Mouse (Mus musculus) ES-Bruce4 (cell line): ENCODE measurements around the gene Mrpl40.

ENCODE experiments used
- CTCF ChIP-seq: IDR thresholded peaks from one replicate; pipeline ENCODE4 v1.8.1; 2011; ENCODE audit warnings: low read depth, low read length
- EP300 ChIP-seq: IDR thresholded peaks from 2 replicates; pipeline ENCODE4 v1.6.1; 2011; ENCODE audit warnings: low read depth, low read length; ENCODE audit not compliant: insufficient read depth
- POLR2A ChIP-seq: IDR thresholded peaks from one replicate; pipeline ENCODE4 v1.8.1; 2011; ENCODE audit warnings: low read length; ENCODE audit not compliant: insufficient read depth

DNA sequence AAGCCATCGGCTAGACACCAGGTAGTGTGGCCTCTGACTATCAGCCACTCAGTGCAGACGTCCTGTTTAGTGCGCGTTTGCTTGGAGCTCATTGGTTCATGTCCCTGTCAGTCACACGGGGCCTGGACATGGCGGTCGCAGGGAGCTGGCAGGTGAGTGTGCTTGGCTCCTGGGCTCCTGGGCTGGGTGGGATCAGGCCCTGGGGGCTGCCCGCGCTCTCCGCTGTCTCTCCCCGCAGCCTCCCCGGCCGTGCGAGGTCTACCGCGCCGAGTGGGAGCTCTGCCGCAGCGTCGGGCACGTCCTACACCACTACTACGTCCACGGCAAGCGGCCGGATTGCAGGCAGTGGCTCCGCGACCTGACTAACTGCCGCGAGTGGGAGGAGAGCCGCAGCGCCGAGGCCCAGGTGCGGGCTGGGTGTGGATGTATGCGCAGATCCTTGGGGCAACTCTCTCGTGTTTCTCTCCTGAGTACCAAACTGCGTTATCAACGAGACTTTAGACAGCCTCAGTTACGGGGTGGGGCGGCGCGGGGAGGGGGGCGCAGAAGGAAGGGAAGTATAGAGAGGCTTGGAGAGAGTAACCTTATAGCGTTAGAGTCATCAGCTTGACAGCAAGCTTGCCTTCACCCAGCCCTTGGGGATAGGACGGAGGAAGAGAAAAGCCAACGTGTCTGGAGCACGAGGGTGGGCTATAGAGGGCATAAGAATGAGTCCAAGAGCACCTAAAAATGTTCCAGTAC, 40.0 kb downstream of the Mrpl40 start, which contains the start of the genes 2510002D24Rik and Gm28539:
- no peak for TF ChIP-seq EP300
- peak; percentile 88 for TF ChIP-seq POLR2A
- TF ChIP-seq CTCF: no peak
